Mouse (Mus musculus): ENCODE results near the gene Bnip1. TPM values are rescaled to one million over a fixed set of nuclear protein-coding genes. Genes with fewer than 3 reads are reported as not detected.

Gene Bnip1
- polyA plus RNA-seq, 1 experiment from 2014 or later: 14.5 TPM

DNA sequence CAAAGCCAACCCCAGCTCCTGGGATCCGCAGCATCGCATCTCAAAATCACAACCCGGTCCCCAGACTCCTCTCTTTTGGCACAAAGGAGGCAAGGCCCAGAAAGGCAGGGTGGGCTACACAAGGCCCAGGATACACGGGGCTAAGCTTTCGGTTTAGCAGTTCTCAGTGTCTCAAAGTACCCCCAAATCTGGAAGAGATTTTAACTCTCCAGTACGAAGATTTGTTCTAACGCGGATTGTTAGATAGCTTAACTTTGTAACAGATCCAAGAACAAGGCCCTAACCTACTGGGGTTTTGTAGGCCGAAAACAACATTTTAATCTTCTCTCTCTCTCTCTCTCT, 59.5 kb downstream of the Bnip1 start:
- H3K4me3 ChIP-seq (ENCODE audit: inconsistent target): no peak overlapping the region
- no peaks in the 10 kb centered on the region for H3K36me3 ChIP-seq (ENCODE audit: inconsistent target)
- 30% methylated on average over 9 of the region's 9 CpGs for WGBS (ENCODE audit: missing documents)
- no peak overlapping the region for H3K27ac ChIP-seq
- no peaks in the 10 kb centered on the region for H3K79me2 ChIP-seq (ENCODE audit: inconsistent target)

DNA sequence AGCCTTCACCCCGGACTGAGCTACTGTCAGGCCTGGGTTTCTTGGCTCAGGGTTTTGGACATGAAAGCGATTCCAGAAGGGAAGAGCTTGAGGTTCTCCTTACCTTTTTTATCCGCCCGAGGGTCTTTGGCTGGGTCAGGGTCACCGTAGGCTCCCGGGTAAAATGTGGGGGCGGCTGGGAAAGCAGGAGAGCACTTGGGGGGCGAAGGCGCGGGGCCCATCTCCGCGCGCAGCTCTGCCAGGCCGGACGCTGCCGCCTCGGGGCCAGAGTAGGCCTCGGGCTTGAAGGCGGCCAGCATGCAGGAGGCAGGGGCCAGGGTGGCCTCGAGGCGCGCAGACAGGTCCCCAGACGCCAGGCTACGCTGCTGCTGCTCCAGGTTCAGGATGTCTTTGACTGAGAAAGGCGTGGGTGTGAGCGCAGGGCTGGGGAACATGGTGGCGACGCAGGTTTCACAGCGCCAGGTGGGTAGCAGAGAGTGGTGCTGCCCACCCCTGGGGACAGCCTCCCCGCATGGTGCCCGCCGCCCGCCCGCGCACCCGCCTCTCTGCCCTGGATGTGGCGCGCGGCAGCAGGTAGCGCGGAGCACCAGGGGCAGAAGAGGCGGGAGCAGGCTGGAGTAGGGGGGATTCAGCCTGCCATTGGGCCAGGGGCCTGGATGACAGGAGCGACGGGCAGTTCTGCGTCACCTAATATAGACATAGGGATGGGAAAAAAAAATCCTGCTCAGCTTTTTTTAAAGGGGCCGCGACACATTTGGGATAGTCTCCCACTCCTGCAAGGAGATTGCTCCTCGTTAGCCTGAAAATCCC, 60.3 kb downstream of the Bnip1 start:
- Histone ChIP-seq H3K36me3 (ENCODE audit: inconsistent target) (no peaks in the 10 kb centered on the region), H3K4me3 (ENCODE audit: inconsistent target) (no peak overlapping the region), H3K79me2 (ENCODE audit: inconsistent target) (no peaks in the 10 kb centered on the region), H3K27ac (no peak overlapping the region)
- WGBS (ENCODE audit: missing documents): 15% methylated on average over 45 of the region's 48 CpGs

DNA sequence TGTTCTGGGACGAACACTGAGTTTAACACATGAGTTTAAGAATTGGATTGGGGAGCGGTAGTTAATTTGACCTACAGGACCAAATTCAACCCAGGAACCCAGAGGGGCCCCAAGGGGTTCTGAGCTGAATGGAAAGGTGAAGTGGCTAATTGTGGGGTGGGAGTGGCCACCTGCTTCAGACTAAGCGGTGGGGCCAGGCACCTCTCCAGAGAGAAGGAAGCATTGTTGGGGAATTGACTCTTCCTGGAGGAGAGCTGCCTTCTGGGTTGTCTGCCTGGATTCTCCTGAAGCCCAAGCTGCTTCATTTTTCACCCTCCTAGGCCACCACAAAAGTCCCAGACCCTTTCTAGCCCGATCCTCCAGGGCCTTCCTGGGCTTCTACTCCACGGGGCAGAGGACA, 61.1 kb downstream of the Bnip1 start:
- H3K79me2 ChIP-seq (ENCODE audit: inconsistent target): no peaks in the 10 kb centered on the region
- 22% methylated on average over 5 of the region's 5 CpGs for WGBS (ENCODE audit: missing documents)
- H3K27ac ChIP-seq: no peak overlapping the region
- H3K4me3 ChIP-seq (ENCODE audit: inconsistent target): no peak overlapping the region
- no peaks in the 10 kb centered on the region for H3K36me3 ChIP-seq (ENCODE audit: inconsistent target)

Other genes starting within 250 kb of the Bnip1 start
- gene Ergic1, start 219.6 kb upstream of the Bnip1 start, polyA plus RNA-seq (2018): 37.4 to 133 TPM (median 109 TPM) in 3 replicates
- 10.8 to 29.7 TPM (median 28.3 TPM) in 3 replicates for gene Dusp1, start 218.9 kb upstream of the Bnip1 start, polyA plus RNA-seq (2018)
- gene Atp6v0e, start 117.8 kb upstream of the Bnip1 start, polyA plus RNA-seq (2018): 212 to 399 TPM (median 392 TPM) in 3 replicates
- gene Crebrf, start 65.4 kb upstream of the Bnip1 start, polyA plus RNA-seq (2018): 4.2 to 20.5 TPM (median 12.8 TPM) in 3 replicates
- gene Nkx2-5, start 63.9 kb downstream of the Bnip1 start, polyA plus RNA-seq (2018): not detected in 3 replicates
- gene Kifc5b, start 136.0 kb downstream of the Bnip1 start, polyA plus RNA-seq (2018): 0.69 to 1.8 TPM (median 0.74 TPM) in 3 replicates
- 5.3 to 13.1 TPM (median 7.6 TPM) in 3 replicates for gene Phf1, start 152.0 kb downstream of the Bnip1 start, polyA plus RNA-seq (2018)
- 40.7 to 118 TPM (median 91.4 TPM) in 3 replicates for gene Cuta, start 158.5 kb downstream of the Bnip1 start, polyA plus RNA-seq (2018)
- gene Syngap1, start 160.2 kb downstream of the Bnip1 start, polyA plus RNA-seq (2018): 0.32 to 1.8 TPM (median 0.85 TPM) in 3 replicates
- gene Zbtb9, start 192.1 kb downstream of the Bnip1 start, polyA plus RNA-seq (2018): 9.0 to 9.9 TPM (median 9.3 TPM) in 3 replicates
- gene Bak1, start 247.9 kb downstream of the Bnip1 start, polyA plus RNA-seq (2018): 89.6 to 180 TPM (median 127 TPM) in 3 replicates